Mouse (Mus musculus) ES-CJ7 (cell line): ENCODE data around the gene Ldha.
"Not testable (repeated sequence)": the region's sequence is repeated elsewhere in the genome, so short reads cannot be mapped to it uniquely, and the experiment has no call there.

Source experiments
- DNase-seq: peaks from one replicate; pipeline ENCODE4 v3.0.0; 2011; ENCODE audit warnings: low read depth, low spot score

Ldha gene

GRCm38 (mm10) chr7:46880992-46881391, 39.7 kb downstream of the Ldha start:
- no peak for DNase-seq

- DNase-seq: not testable (repeated sequence)
Observed at GRCm38 (mm10) chr7:46881941-46882340, 40.7 kb downstream of the Ldha start.

GRCm38 (mm10) chr7:46883304-46883703, 42.0 kb downstream of the Ldha start:
- no peak for DNase-seq

- DNase-seq: no peak
Observed at GRCm38 (mm10) chr7:46895511-46895910, 54.2 kb downstream of the Ldha start.

- no peak for DNase-seq
Observed at GRCm38 (mm10) chr7:46899343-46899742, 58.1 kb downstream of the Ldha start.
